Mouse (Mus musculus) heart, embryonic 14.5 days (tissue): ENCODE measurements around the gene Lingo2. TPM values are rescaled to one million over a fixed set of nuclear protein-coding genes. Genes with fewer than 3 reads are reported as not detected.

Experiments
- ATAC-seq: fragments of 200-750 bp; cut with Nextera tagmentation; 2 replicates; pipeline ENCODE4 v1.8.0; 2017; ENCODE audit warnings: low read depth, moderate TSS enrichment; ENCODE audit not compliant: insufficient number of reproducible peaks, insufficient read depth, low FRiP score
- H3K27ac ChIP-seq, 2 experiments: fragments of 200-500 bp in 1 of 2; fragments of 300-500 bp in 1 of 2; sonication (generic) in 1 of 2; replicated peaks in 1 of 2; 2 replicates each; pipeline ENCODE4 v1.5.1; 2012 to 2014; ENCODE audit warnings: low read depth in 2 of 2, low read length in 2 of 2, control low read depth in 1 of 2, mild to moderate bottlenecking in 1 of 2, mixed read lengths in 1 of 2; ENCODE audit not compliant: control insufficient read depth in 1 of 2, insufficient read depth in 1 of 2
- H3K27me3 ChIP-seq: fragments of 300-500 bp; sonication (generic); 2 replicates; pipeline ENCODE4 v1.6.1; 2014; ENCODE audit warnings: mild to moderate bottlenecking, low read length, control low read depth; ENCODE audit not compliant: control insufficient read depth, insufficient read depth
- H3K36me3 ChIP-seq: fragments of 300-500 bp; sonication (generic); 2 replicates; pipeline ENCODE4 v1.6.1; 2014; ENCODE audit warnings: mild to moderate bottlenecking, control low read depth, low read length, mixed read lengths; ENCODE audit not compliant: control insufficient read depth, insufficient read depth
- H3K4me1 ChIP-seq, 2 experiments: fragments of 200-500 bp in 1 of 2; fragments of 300-500 bp in 1 of 2; sonication (generic) in 1 of 2; 2 replicates each; pipeline ENCODE4 v1.6.1; 2012 to 2014; ENCODE audit warnings: low read length in 2 of 2, control low read depth in 1 of 2, mixed read lengths in 1 of 2; ENCODE audit not compliant: control insufficient read depth in 2 of 2, insufficient read depth in 2 of 2
- H3K4me2 ChIP-seq: fragments of 300-500 bp; sonication (generic); 2 replicates; pipeline ENCODE4 v1.6.1; 2014; ENCODE audit warnings: mild to moderate bottlenecking, low read length
- H3K4me3 ChIP-seq, 2 experiments: fragments of 200-500 bp in 1 of 2; fragments of 300-500 bp in 1 of 2; sonication (generic) in 1 of 2; 2 replicates each; pipeline ENCODE4 v1.5.1; 2012 to 2014; ENCODE audit warnings: low read length in 2 of 2, mild to moderate bottlenecking in 2 of 2, control low read depth in 1 of 2, low read depth in 1 of 2, moderate library complexity in 1 of 2; ENCODE audit not compliant: control insufficient read depth in 1 of 2, insufficient read depth in 1 of 2
- H3K9ac ChIP-seq: fragments of 300-500 bp; sonication (generic); 2 replicates; pipeline ENCODE4 v1.6.1; 2014; ENCODE audit warnings: mild to moderate bottlenecking, low read length
- H3K9me3 ChIP-seq: fragments of 300-500 bp; sonication (generic); 2 replicates; pipeline ENCODE4 v1.6.1; 2016; ENCODE audit warnings: low read length, control low read depth; ENCODE audit not compliant: control insufficient read depth
- WGBS: fragments of 180-500 bp; shearing (Covaris S2); extraction: QIAGEN DNeasy Blood & Tissue Kit; methylation state at CpG from one replicate; pipeline ENCODE4 v1.1.7; 2014; 5-methylcytosine and 5-hydroxymethylcytosine counted together
- polyA plus RNA-seq: library from polyadenylated mRNA; unstranded; fragments of >200 nt; fragmentation: Nextera tagmentation; extraction: Ambion mirVana; gene quantifications from 2 replicates; pipeline ENCODE4 v1.2.1, GENCODE M21; 2014

The Lingo2 gene
- polyA plus RNA-seq, 1 experiment from 2014 or later = 0.39 TPM

- Histone ChIP-seq H3K9ac (no peak overlapping the region), H3K4me1 (no peaks in the 10 kb centered on the region), H3K4me2 (no peak overlapping the region), H3K27ac (no peak overlapping the region), H3K4me3 (no peak overlapping the region), H3K36me3 (no peaks in the 10 kb centered on the region), H3K9me3 (no peaks in the 10 kb centered on the region), H3K27me3 (no peaks in the 10 kb centered on the region)
- ATAC-seq = no peak
- 82% methylated on average over 3 of the region's 3 CpGs for WGBS
Measured at GRCm38 (mm10) chr4:36890365-36890764, 61.2 kb downstream of the Lingo2 start.

GRCm38 (mm10) chr4:36874781-36875180 lies 76.8 kb downstream of the Lingo2 start:
- ATAC-seq = no peak
- no peak overlapping the region for H3K4me2 ChIP-seq
- no peaks in the 10 kb centered on the region for H3K9me3 ChIP-seq
- no peaks in the 10 kb centered on the region for H3K36me3 ChIP-seq
- H3K4me3 ChIP-seq = no peak overlapping the region
- H3K4me1 ChIP-seq = no peaks in the 10 kb centered on the region
- no peaks in the 10 kb centered on the region for H3K27me3 ChIP-seq
- no peak overlapping the region for H3K9ac ChIP-seq
- H3K27ac ChIP-seq = no peak overlapping the region

GRCm38 (mm10) chr4:36824982-36825381 lies 126.6 kb downstream of the Lingo2 start:
- ATAC-seq = no peak
- no peak overlapping the region for H3K4me2 ChIP-seq
- H3K9me3 ChIP-seq = no peaks in the 10 kb centered on the region
- no peak overlapping the region for H3K4me3 ChIP-seq
- H3K9ac ChIP-seq = no peak overlapping the region
- H3K4me1 ChIP-seq = no peaks in the 10 kb centered on the region
- no peak overlapping the region for H3K27ac ChIP-seq
- H3K27me3 ChIP-seq = no peaks in the 10 kb centered on the region
- no peaks in the 10 kb centered on the region for H3K36me3 ChIP-seq

- H3K9ac ChIP-seq = no peak overlapping the region
- H3K36me3 ChIP-seq = no peaks in the 10 kb centered on the region
- H3K9me3 ChIP-seq = no peaks in the 10 kb centered on the region
- no peaks in the 10 kb centered on the region for H3K27me3 ChIP-seq
- H3K4me2 ChIP-seq = no peak overlapping the region
- no peak overlapping the region for H3K27ac ChIP-seq
- no peak overlapping the region for H3K4me3 ChIP-seq
- no peak for ATAC-seq
- no peaks in the 10 kb centered on the region for H3K4me1 ChIP-seq
Measured at GRCm38 (mm10) chr4:36821914-36822313, 129.6 kb downstream of the Lingo2 start.

GRCm38 (mm10) chr4:36775088-36775487 lies 176.5 kb downstream of the Lingo2 start:
- H3K4me3 ChIP-seq = no peak overlapping the region
- H3K36me3 ChIP-seq = no peaks in the 10 kb centered on the region
- no peak overlapping the region for H3K9ac ChIP-seq
- no peaks in the 10 kb centered on the region for H3K4me1 ChIP-seq
- H3K27me3 ChIP-seq = no peaks in the 10 kb centered on the region
- no peaks in the 10 kb centered on the region for H3K9me3 ChIP-seq
- no peak for ATAC-seq
- no peak overlapping the region for H3K27ac ChIP-seq
- 81% methylated on average over 4 of the region's 4 CpGs for WGBS
- no peak overlapping the region for H3K4me2 ChIP-seq

GRCm38 (mm10) chr4:36730691-36731090 lies 220.9 kb downstream of the Lingo2 start:
- Histone ChIP-seq H3K4me3 (no peak overlapping the region), H3K4me2 (no peak overlapping the region), H3K36me3 (no peaks in the 10 kb centered on the region), H3K27ac (no peak overlapping the region), H3K4me1 (no peaks in the 10 kb centered on the region), H3K9me3 (no peaks in the 10 kb centered on the region), H3K27me3 (no peaks in the 10 kb centered on the region), H3K9ac (no peak overlapping the region)
- WGBS = 73% methylated on average over 2 of the region's 2 CpGs
- ATAC-seq = no peak

- Histone ChIP-seq H3K27ac (no peak overlapping the region), H3K9ac (no peak overlapping the region)
- WGBS = 57% methylated on average over 1 of the region's 1 CpGs
Measured at GRCm38 (mm10) chr4:36716411-36716810, 235.1 kb downstream of the Lingo2 start.

GRCm38 (mm10) chr4:36698888-36699287 lies 252.7 kb downstream of the Lingo2 start:
- no peaks in the 10 kb centered on the region for H3K9me3 ChIP-seq
- WGBS = 65% methylated on average over 3 of the region's 3 CpGs
- H3K27ac ChIP-seq = no peak overlapping the region
- no peak overlapping the region for H3K4me3 ChIP-seq
- no peak overlapping the region for H3K9ac ChIP-seq
- H3K27me3 ChIP-seq = no peaks in the 10 kb centered on the region
- H3K36me3 ChIP-seq = no peaks in the 10 kb centered on the region
- no peaks in the 10 kb centered on the region for H3K4me1 ChIP-seq
- no peak for ATAC-seq
- H3K4me2 ChIP-seq = no peak overlapping the region

More at GRCm38 (mm10) chr4:36716411-36716810, 235.1 kb downstream of the Lingo2 start:
- ATAC-seq = no peak
- no peak overlapping the region for H3K4me3 ChIP-seq
- H3K9me3 ChIP-seq = no peaks in the 10 kb centered on the region
- H3K27me3 ChIP-seq = no peaks in the 10 kb centered on the region
- H3K36me3 ChIP-seq = no peaks in the 10 kb centered on the region
- no peaks in the 10 kb centered on the region for H3K4me1 ChIP-seq
- H3K4me2 ChIP-seq = no peak overlapping the region
